Mouse (Mus musculus) heart, embryonic 14.5 days (tissue): ENCODE measurements around the gene Cadm2. TPM values are rescaled to one million over a fixed set of nuclear protein-coding genes. Genes with fewer than 3 reads are reported as not detected.

Source experiments
- ATAC-seq: fragments of 200-750 bp; cut with Nextera tagmentation; 2 replicates; pipeline ENCODE4 v1.8.0; 2017; ENCODE audit warnings: low read depth, moderate TSS enrichment; ENCODE audit not compliant: insufficient number of reproducible peaks, insufficient read depth, low FRiP score
- H3K27ac ChIP-seq, 2 experiments: fragments of 200-500 bp in 1 of 2; fragments of 300-500 bp in 1 of 2; sonication (generic) in 1 of 2; replicated peaks in 1 of 2; 2 replicates each; pipeline ENCODE4 v1.5.1; 2012 to 2014; ENCODE audit warnings: low read depth in 2 of 2, low read length in 2 of 2, control low read depth in 1 of 2, mild to moderate bottlenecking in 1 of 2, mixed read lengths in 1 of 2; ENCODE audit not compliant: control insufficient read depth in 1 of 2, insufficient read depth in 1 of 2
- H3K27me3 ChIP-seq: fragments of 300-500 bp; sonication (generic); 2 replicates; pipeline ENCODE4 v1.6.1; 2014; ENCODE audit warnings: mild to moderate bottlenecking, low read length, control low read depth; ENCODE audit not compliant: control insufficient read depth, insufficient read depth
- H3K36me3 ChIP-seq: fragments of 300-500 bp; sonication (generic); 2 replicates; pipeline ENCODE4 v1.6.1; 2014; ENCODE audit warnings: mild to moderate bottlenecking, control low read depth, low read length, mixed read lengths; ENCODE audit not compliant: control insufficient read depth, insufficient read depth
- H3K4me1 ChIP-seq, 2 experiments: fragments of 200-500 bp in 1 of 2; fragments of 300-500 bp in 1 of 2; sonication (generic) in 1 of 2; 2 replicates each; pipeline ENCODE4 v1.6.1; 2012 to 2014; ENCODE audit warnings: low read length in 2 of 2, control low read depth in 1 of 2, mixed read lengths in 1 of 2; ENCODE audit not compliant: control insufficient read depth in 2 of 2, insufficient read depth in 2 of 2
- H3K4me2 ChIP-seq: fragments of 300-500 bp; sonication (generic); 2 replicates; pipeline ENCODE4 v1.6.1; 2014; ENCODE audit warnings: mild to moderate bottlenecking, low read length
- H3K4me3 ChIP-seq, 2 experiments: fragments of 200-500 bp in 1 of 2; fragments of 300-500 bp in 1 of 2; sonication (generic) in 1 of 2; 2 replicates each; pipeline ENCODE4 v1.5.1; 2012 to 2014; ENCODE audit warnings: low read length in 2 of 2, mild to moderate bottlenecking in 2 of 2, control low read depth in 1 of 2, low read depth in 1 of 2, moderate library complexity in 1 of 2; ENCODE audit not compliant: control insufficient read depth in 1 of 2, insufficient read depth in 1 of 2
- H3K9ac ChIP-seq: fragments of 300-500 bp; sonication (generic); 2 replicates; pipeline ENCODE4 v1.6.1; 2014; ENCODE audit warnings: mild to moderate bottlenecking, low read length
- H3K9me3 ChIP-seq: fragments of 300-500 bp; sonication (generic); 2 replicates; pipeline ENCODE4 v1.6.1; 2016; ENCODE audit warnings: low read length, control low read depth; ENCODE audit not compliant: control insufficient read depth
- WGBS: fragments of 180-500 bp; shearing (Covaris S2); extraction: QIAGEN DNeasy Blood & Tissue Kit; methylation state at CpG from one replicate; pipeline ENCODE4 v1.1.7; 2014; 5-methylcytosine and 5-hydroxymethylcytosine counted together
- polyA plus RNA-seq: library from polyadenylated mRNA; unstranded; fragments of >200 nt; fragmentation: Nextera tagmentation; extraction: Ambion mirVana; gene quantifications from 2 replicates; pipeline ENCODE4 v1.2.1, GENCODE M21; 2014

Gene Cadm2
- 0.05 and 0.07 TPM in 2 replicates for polyA plus RNA-seq

- Histone ChIP-seq H3K4me2 (peak within 1 kb of the TSS; percentile 98), H3K4me3 (peak within 1 kb of the TSS; percentile 56 to 72), H3K4me1 (peaks cover 3% of the 10 kb centered on the region in 2 experiments; a peak in 1 of 4 replicates), H3K9ac (peak within 1 kb of the TSS; percentile 69), H3K36me3 (no peaks in the 10 kb centered on the region), H3K27me3 (peaks cover 22% of the 10 kb centered on the region), H3K27ac (no peak within 1 kb of the TSS), H3K9me3 (no peaks in the 10 kb centered on the region)
- ATAC-seq = peak; percentile 100
- WGBS = under 1% methylated on average over 19 of the region's 35 CpGs
These were observed at the start of gene Cadm2 for GRCm38 (mm10) chr16:67620826-67621505. TSS of gene Cadm2 (minus strand) at chr16:67620908.

GRCm38 (mm10) chr16:67646930-67647329 is 26.2 kb upstream of the Cadm2 start:
- H3K27me3 ChIP-seq = no peaks in the 10 kb centered on the region
- H3K4me1 ChIP-seq = no peaks in the 10 kb centered on the region
- no peak overlapping the region for H3K4me3 ChIP-seq
- ATAC-seq = no peak
- WGBS = 88% methylated on average over 3 of the region's 3 CpGs
- H3K27ac ChIP-seq = no peak overlapping the region
- H3K36me3 ChIP-seq = no peaks in the 10 kb centered on the region
- no peak overlapping the region for H3K4me2 ChIP-seq
- H3K9ac ChIP-seq = no peak overlapping the region
- H3K9me3 ChIP-seq = no peaks in the 10 kb centered on the region

- Histone ChIP-seq H3K9ac (no peak overlapping the region), H3K36me3 (no peaks in the 10 kb centered on the region), H3K27ac (no peak overlapping the region), H3K4me3 (no peak overlapping the region), H3K4me2 (no peak overlapping the region), H3K9me3 (no peaks in the 10 kb centered on the region), H3K27me3 (no peaks in the 10 kb centered on the region), H3K4me1 (no peaks in the 10 kb centered on the region)
- ATAC-seq = no peak
- WGBS = 79% methylated on average over 4 of the region's 4 CpGs
These were observed 22.9 kb upstream of the Cadm2 start for GRCm38 (mm10) chr16:67643651-67644050.

GRCm38 (mm10) chr16:67619906-67620781 is 564 bp downstream of the Cadm2 start:
- H3K4me3 ChIP-seq = peak overlapping the region; percentile 50 to 72
- no peaks in the 10 kb centered on the region for H3K9me3 ChIP-seq
- H3K9ac ChIP-seq = peak overlapping the region; percentile 69
- H3K4me2 ChIP-seq = peak overlapping the region; percentile 98
- peaks cover 3% of the 10 kb centered on the region in 2 experiments; a peak in 1 of 4 replicates for H3K4me1 ChIP-seq
- peaks cover 22% of the 10 kb centered on the region for H3K27me3 ChIP-seq
- H3K27ac ChIP-seq = no peak overlapping the region
- ATAC-seq = peak; percentile 36; the same call in 1 of the 2 replicates
- no peaks in the 10 kb centered on the region for H3K36me3 ChIP-seq
- WGBS = under 1% methylated on average over 56 of the region's 61 CpGs

GRCm38 (mm10) chr16:67619416-67619815 is 1.3 kb downstream of the Cadm2 start:
- peaks cover 3% of the 10 kb centered on the region in 2 experiments; a peak in 1 of 4 replicates for H3K4me1 ChIP-seq
- H3K9me3 ChIP-seq = no peaks in the 10 kb centered on the region
- 0% methylated on average over 16 of the region's 16 CpGs for WGBS
- H3K36me3 ChIP-seq = no peaks in the 10 kb centered on the region
- H3K27me3 ChIP-seq = peaks cover 22% of the 10 kb centered on the region
- H3K4me3 ChIP-seq = peak overlapping the region; percentile 50 to 72
- peak overlapping the region; percentile 98 for H3K4me2 ChIP-seq
- no peak for ATAC-seq
- H3K9ac ChIP-seq = no peak overlapping the region; the same call in 1 of the 2 replicates
- no peak overlapping the region for H3K27ac ChIP-seq

- ATAC-seq = no peak
- Histone ChIP-seq H3K27me3 (peaks cover 22% of the 10 kb centered on the region), H3K9me3 (no peaks in the 10 kb centered on the region), H3K4me3 (peak overlapping the region in 1 of 2 experiments; percentile 13; a peak in 1 of 4 replicates), H3K27ac (no peak overlapping the region), H3K36me3 (no peaks in the 10 kb centered on the region), H3K4me2 (peak overlapping the region; percentile 98; the same call in 1 of the 2 replicates), H3K4me1 (peaks cover 3% of the 10 kb centered on the region in 2 experiments; a peak in 1 of 4 replicates), H3K9ac (no peak overlapping the region)
- WGBS = 12% methylated on average over 13 of the region's 13 CpGs
These were observed 1.9 kb downstream of the Cadm2 start for GRCm38 (mm10) chr16:67618817-67619216.

GRCm38 (mm10) chr16:67617811-67618210 is 2.9 kb downstream of the Cadm2 start:
- H3K4me2 ChIP-seq = peak overlapping the region; percentile 72
- no peaks in the 10 kb centered on the region for H3K36me3 ChIP-seq
- H3K27ac ChIP-seq = no peak overlapping the region
- no peak overlapping the region for H3K9ac ChIP-seq
- no peaks in the 10 kb centered on the region for H3K9me3 ChIP-seq
- 0% methylated on average over 25 of the region's 25 CpGs for WGBS
- no peak for ATAC-seq
- H3K4me3 ChIP-seq = peak overlapping the region; percentile 16 to 39
- peaks cover 22% of the 10 kb centered on the region for H3K27me3 ChIP-seq
- H3K4me1 ChIP-seq = peaks cover 3% of the 10 kb centered on the region in 2 experiments; a peak in 1 of 4 replicates
